Mouse (Mus musculus): Measurements from ENCODE around the gene Ncf1. TPM values are rescaled to one million over a fixed set of nuclear protein-coding genes. Genes with fewer than 3 reads are reported as not detected.

The Ncf1 gene
- polyA plus RNA-seq, 1 experiment from 2014 or later, result 2.2 TPM

- no peaks in the 10 kb centered on the region for H3K4me1 ChIP-seq (replicated peaks)
- H3K4me3 ChIP-seq, result no peak overlapping the region
- no peaks in the 10 kb centered on the region for H3K27me3 ChIP-seq (replicated peaks)
- H3K27ac ChIP-seq (ENCODE audit: poor library complexity, severe bottlenecking), result no peak overlapping the region
- H3K9ac ChIP-seq, result no peak overlapping the region
- H3K36me3 ChIP-seq, result peaks cover 97% of the 10 kb centered on the region
- no peak overlapping the region for H3K4me2 ChIP-seq
- no peak for ATAC-seq (ENCODE audit: insufficient number of reproducible peaks, low FRiP score)
- no peaks in the 10 kb centered on the region for H3K9me3 ChIP-seq (replicated peaks)
- 93% methylated on average over 9 of the region's 9 CpGs for WGBS
Observed at GRCm38 (mm10) chr5:134260001-134260636, 30.7 kb upstream of the Ncf1 start.

DNA sequence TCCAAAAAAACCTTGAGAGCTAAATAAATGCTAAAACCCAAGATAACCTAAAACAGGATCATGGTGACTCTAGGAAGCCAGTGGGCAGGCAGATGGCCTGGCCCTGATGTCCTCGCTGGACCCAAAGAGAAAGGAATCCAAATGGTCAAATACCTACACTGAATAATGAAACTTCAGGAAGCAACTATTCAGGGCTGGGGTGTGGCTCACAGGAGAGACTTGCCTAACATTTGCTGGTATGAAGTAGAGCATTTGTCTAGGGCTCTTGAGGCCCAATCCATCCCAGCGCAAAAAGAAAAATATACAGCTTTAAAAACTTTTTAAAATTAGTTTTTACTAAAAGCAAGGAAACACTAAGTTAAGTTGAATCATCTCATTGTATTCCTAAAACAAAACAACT lies 29.5 kb upstream of the Ncf1 start:
- Histone ChIP-seq H3K4me1 (replicated peaks) (no peaks in the 10 kb centered on the region), H3K27me3 (replicated peaks) (no peaks in the 10 kb centered on the region), H3K4me3 (no peak overlapping the region), H3K9me3 (replicated peaks) (no peaks in the 10 kb centered on the region), H3K9ac (no peak overlapping the region), H3K4me2 (no peak overlapping the region), H3K27ac (ENCODE audit: poor library complexity, severe bottlenecking) (no peak overlapping the region), H3K36me3 (peaks cover 97% of the 10 kb centered on the region)
- ATAC-seq (ENCODE audit: insufficient number of reproducible peaks, low FRiP score), result no peak
- 93% methylated on average over 2 of the region's 2 CpGs for WGBS

DNA sequence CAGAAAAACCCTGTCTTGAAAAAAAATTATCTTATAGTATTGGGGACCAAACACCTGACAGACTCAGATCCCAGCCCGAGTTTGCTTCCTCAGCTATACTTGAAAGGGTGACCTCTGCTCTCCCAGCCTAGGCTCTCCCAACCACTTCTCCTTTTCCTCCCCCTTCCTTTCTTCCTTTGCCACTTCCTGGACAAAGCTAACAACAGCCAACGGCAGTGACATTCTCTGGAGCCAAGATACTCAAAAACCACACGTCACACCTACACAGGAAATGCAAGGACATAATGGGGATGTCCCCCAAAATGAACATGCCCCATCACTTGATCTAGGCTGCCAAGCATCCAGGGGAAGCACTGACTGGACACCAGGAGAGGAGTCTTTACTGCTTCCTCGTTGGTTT lies 29.0 kb upstream of the Ncf1 start:
- Histone ChIP-seq H3K36me3 (peaks cover 97% of the 10 kb centered on the region), H3K4me3 (no peak overlapping the region), H3K9me3 (replicated peaks) (no peaks in the 10 kb centered on the region), H3K9ac (no peak overlapping the region), H3K27ac (ENCODE audit: poor library complexity, severe bottlenecking) (no peak overlapping the region), H3K4me2 (no peak overlapping the region), H3K4me1 (replicated peaks) (no peaks in the 10 kb centered on the region), H3K27me3 (replicated peaks) (no peaks in the 10 kb centered on the region)
- 66% methylated on average over 4 of the region's 4 CpGs for WGBS
- no peak for ATAC-seq (ENCODE audit: insufficient number of reproducible peaks, low FRiP score)

GRCm38 (mm10) chr5:134257349-134258031 lies 28.1 kb upstream of the Ncf1 start:
- Histone ChIP-seq H3K4me2 (no peak overlapping the region), H3K4me3 (no peak overlapping the region), H3K9ac (no peak overlapping the region), H3K36me3 (peaks cover 97% of the 10 kb centered on the region), H3K4me1 (replicated peaks) (no peaks in the 10 kb centered on the region), H3K27me3 (replicated peaks) (no peaks in the 10 kb centered on the region), H3K9me3 (replicated peaks) (no peaks in the 10 kb centered on the region), H3K27ac (ENCODE audit: poor library complexity, severe bottlenecking) (no peak overlapping the region)
- 80% methylated on average over 13 of the region's 13 CpGs for WGBS
- no peak for ATAC-seq (ENCODE audit: insufficient number of reproducible peaks, low FRiP score)

DNA sequence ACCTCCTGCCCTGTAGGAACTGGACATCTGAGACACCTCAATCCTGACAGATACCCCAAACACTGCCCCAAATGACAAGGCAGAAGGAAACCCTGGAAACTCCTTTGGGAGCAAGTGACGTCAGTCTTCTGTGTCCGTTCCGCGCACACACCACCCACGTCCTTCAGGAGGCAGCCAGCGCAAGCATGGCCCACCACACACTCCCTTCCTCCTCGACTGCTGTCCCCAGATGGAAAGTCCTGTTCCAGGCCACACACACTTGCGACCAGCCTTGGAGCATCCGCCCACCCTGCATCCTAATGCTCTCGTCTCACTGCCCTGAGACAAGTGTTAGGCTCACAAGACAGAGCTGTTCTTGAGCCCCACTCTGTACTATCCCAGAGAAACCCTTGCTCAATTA lies 25.9 kb upstream of the Ncf1 start:
- Histone ChIP-seq H3K27ac (ENCODE audit: poor library complexity, severe bottlenecking) (no peak overlapping the region), H3K4me3 (no peak overlapping the region), H3K4me2 (no peak overlapping the region), H3K27me3 (replicated peaks) (no peaks in the 10 kb centered on the region), H3K9ac (no peak overlapping the region), H3K36me3 (peaks cover 96% of the 10 kb centered on the region), H3K9me3 (replicated peaks) (no peaks in the 10 kb centered on the region), H3K4me1 (replicated peaks) (no peaks in the 10 kb centered on the region)
- WGBS, result 86% methylated on average over 10 of the region's 10 CpGs
- no peak for ATAC-seq (ENCODE audit: insufficient number of reproducible peaks, low FRiP score)

DNA sequence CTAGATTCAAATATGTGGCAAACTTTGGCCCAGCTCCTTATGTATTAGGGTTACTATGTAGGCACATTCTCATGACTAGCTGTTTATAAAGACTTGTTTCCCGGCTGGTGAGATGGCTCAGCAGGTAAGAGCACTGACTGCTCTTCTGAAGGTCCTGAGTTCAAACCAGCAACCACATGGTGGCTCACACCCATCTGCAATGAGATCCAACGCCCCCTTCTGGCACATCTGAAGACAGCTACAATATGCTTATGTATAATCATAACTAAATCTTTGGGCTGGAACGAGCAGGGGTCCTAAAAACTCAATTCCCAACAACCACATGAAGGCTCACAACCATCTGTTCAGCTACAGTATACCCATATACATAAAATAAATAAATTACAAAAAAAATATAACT lies 24.4 kb upstream of the Ncf1 start:
- H3K27ac ChIP-seq (ENCODE audit: poor library complexity, severe bottlenecking), result no peak overlapping the region
- ATAC-seq (ENCODE audit: insufficient number of reproducible peaks, low FRiP score), result no peak
- no peak overlapping the region for H3K9ac ChIP-seq
- no peak overlapping the region for H3K4me3 ChIP-seq
- 78% methylated on average over 3 of the region's 3 CpGs for WGBS
- no peaks in the 10 kb centered on the region for H3K4me1 ChIP-seq (replicated peaks)
- H3K36me3 ChIP-seq, result peaks cover 95% of the 10 kb centered on the region
- H3K27me3 ChIP-seq (replicated peaks), result no peaks in the 10 kb centered on the region
- no peak overlapping the region for H3K4me2 ChIP-seq
- H3K9me3 ChIP-seq (replicated peaks), result no peaks in the 10 kb centered on the region

- H3K9ac ChIP-seq, result no peak overlapping the region
- H3K36me3 ChIP-seq, result peaks cover 98% of the 10 kb centered on the region
- no peak for ATAC-seq (ENCODE audit: insufficient number of reproducible peaks, low FRiP score)
- H3K27me3 ChIP-seq (replicated peaks), result no peaks in the 10 kb centered on the region
- no peak overlapping the region for H3K4me3 ChIP-seq
- no peak overlapping the region for H3K4me2 ChIP-seq
- no peaks in the 10 kb centered on the region for H3K9me3 ChIP-seq (replicated peaks)
- no peaks in the 10 kb centered on the region for H3K4me1 ChIP-seq (replicated peaks)
- WGBS, result 94% methylated on average over 4 of the region's 4 CpGs
- no peak overlapping the region for H3K27ac ChIP-seq (ENCODE audit: poor library complexity, severe bottlenecking)
Observed at GRCm38 (mm10) chr5:134251083-134251482, 21.7 kb upstream of the Ncf1 start.

- H3K27ac ChIP-seq (ENCODE audit: poor library complexity, severe bottlenecking), result no peak overlapping the region
Observed at GRCm38 (mm10) chr5:134250601-134251000, 21.2 kb upstream of the Ncf1 start.

GRCm38 (mm10) chr5:134249245-134249649 lies 19.8 kb upstream of the Ncf1 start:
- Histone ChIP-seq H3K27me3 (replicated peaks) (no peaks in the 10 kb centered on the region), H3K36me3 (peaks cover 98% of the 10 kb centered on the region), H3K4me1 (replicated peaks) (no peaks in the 10 kb centered on the region), H3K9ac (no peak overlapping the region), H3K9me3 (replicated peaks) (no peaks in the 10 kb centered on the region), H3K27ac (ENCODE audit: poor library complexity, severe bottlenecking) (no peak overlapping the region), H3K4me2 (no peak overlapping the region), H3K4me3 (no peak overlapping the region)
- WGBS, result 81% methylated on average over 8 of the region's 8 CpGs
- ATAC-seq (ENCODE audit: insufficient number of reproducible peaks, low FRiP score), result no peak

More at GRCm38 (mm10) chr5:134250601-134251000, 21.2 kb upstream of the Ncf1 start:
- H3K27me3 ChIP-seq (replicated peaks), result no peaks in the 10 kb centered on the region
- H3K9ac ChIP-seq, result no peak overlapping the region
- no peak for ATAC-seq (ENCODE audit: insufficient number of reproducible peaks, low FRiP score)
- H3K4me2 ChIP-seq, result no peak overlapping the region
- no peak overlapping the region for H3K4me3 ChIP-seq
- H3K9me3 ChIP-seq (replicated peaks), result no peaks in the 10 kb centered on the region
- WGBS, result 89% methylated on average over 3 of the region's 3 CpGs
- no peaks in the 10 kb centered on the region for H3K4me1 ChIP-seq (replicated peaks)
- H3K36me3 ChIP-seq, result peaks cover 98% of the 10 kb centered on the region

- Histone ChIP-seq H3K4me2 (no peak overlapping the region), H3K9ac (no peak overlapping the region), H3K27ac (ENCODE audit: poor library complexity, severe bottlenecking) (no peak overlapping the region), H3K4me3 (no peak overlapping the region), H3K4me1 (replicated peaks) (no peaks in the 10 kb centered on the region), H3K27me3 (replicated peaks) (no peaks in the 10 kb centered on the region), H3K9me3 (replicated peaks) (no peaks in the 10 kb centered on the region), H3K36me3 (peaks cover 98% of the 10 kb centered on the region)
- ATAC-seq (ENCODE audit: insufficient number of reproducible peaks, low FRiP score), result no peak
- WGBS, result 85% methylated on average over 14 of the region's 14 CpGs
Observed at GRCm38 (mm10) chr5:134248608-134249244, 19.3 kb upstream of the Ncf1 start.

DNA sequence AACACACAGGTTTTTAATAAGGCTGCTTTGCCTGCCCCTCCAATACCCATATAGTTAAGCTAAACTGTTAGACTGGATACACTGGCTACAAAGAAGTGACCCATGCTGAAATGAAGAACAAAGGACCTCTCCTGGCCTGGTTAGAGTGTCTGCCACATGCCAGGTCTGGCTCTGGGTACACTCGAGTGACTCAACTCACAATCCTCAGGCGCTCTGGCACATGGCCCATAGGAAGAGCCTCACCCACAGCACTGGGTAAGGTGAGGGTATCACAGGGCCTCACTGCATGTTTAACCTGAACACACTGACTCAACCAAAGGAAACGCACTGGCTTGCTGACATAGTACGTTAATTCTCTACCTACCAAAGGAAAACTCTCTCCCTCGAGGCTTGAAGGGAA lies 16.7 kb upstream of the Ncf1 start:
- 89% methylated on average over 5 of the region's 5 CpGs for WGBS

More for the DNA sequence above, 16.7 kb upstream of the Ncf1 start:
- Histone ChIP-seq H3K27me3 (replicated peaks) (no peaks in the 10 kb centered on the region), H3K4me2 (no peak overlapping the region), H3K4me1 (replicated peaks) (no peaks in the 10 kb centered on the region), H3K9me3 (replicated peaks) (no peaks in the 10 kb centered on the region), H3K4me3 (no peak overlapping the region), H3K27ac (ENCODE audit: poor library complexity, severe bottlenecking) (no peak overlapping the region), H3K36me3 (peaks cover 98% of the 10 kb centered on the region), H3K9ac (no peak overlapping the region)
- no peak for ATAC-seq (ENCODE audit: insufficient number of reproducible peaks, low FRiP score)
